Mouse (Mus musculus) erythroblast, adult 5-6 weeks (primary cell): ENCODE data around the gene Trnau1ap. TPM values are rescaled to one million over a fixed set of nuclear protein-coding genes. Genes with fewer than 3 reads are reported as not detected.

ENCODE experiments used
- ATAC-seq: replicated peaks from 2 replicates; pipeline ENCODE4 v1.8.0; 2016; ENCODE audit warnings: moderate number of reproducible peaks, mild to moderate bottlenecking, moderate TSS enrichment, inconsistent platforms; ENCODE audit not compliant: poor library complexity, low FRiP score, severe bottlenecking
- total RNA-seq, 2 experiments: library from RNA; stranded (forward) in 1 of 2; stranded (reverse) in 1 of 2; fragments of 150-400 nt in 1 of 2; fragments of 200-764, 138-1000 nt in 1 of 2; gene quantifications; 2 replicates each; pipeline versions ENCODE4 v1.2.3 to v1.2.4; 2015 to 2017; ENCODE audit warnings: low replicate concordance in 2 of 2

Trnau1ap gene
- total RNA-seq, 2 experiments from 2014 or later: 12.4 to 12.5 TPM

- ATAC-seq: 0 out of 2 replicates have a peak, but pooled peaks have one; percentile 22
Measured at GRCm38 (mm10) chr4:132262358-132262616, 67.1 kb downstream of the Trnau1ap start.

Other genes starting within 250 kb of the Trnau1ap start
- not detected in 2 replicates for gene Oprd1, start 185.1 kb downstream of the Trnau1ap start, total RNA-seq (2015; ENCODE audit: low replicate concordance)
- 0.09 and 0.14 TPM in 2 replicates for gene Oprd1, start 185.1 kb downstream of the Trnau1ap start, total RNA-seq (2017; ENCODE audit: low replicate concordance)
- gene Ythdf2, start 117.2 kb downstream of the Trnau1ap start, total RNA-seq (2015; ENCODE audit: low replicate concordance): 14.0 and 16.1 TPM in 2 replicates
- gene Ythdf2, start 117.2 kb downstream of the Trnau1ap start, total RNA-seq (2017; ENCODE audit: low replicate concordance): 15.0 and 43.1 TPM in 2 replicates
- gene Gmeb1, start 67.9 kb downstream of the Trnau1ap start, total RNA-seq (2015; ENCODE audit: low replicate concordance): 7.5 and 12.5 TPM in 2 replicates
- gene Gmeb1, start 67.9 kb downstream of the Trnau1ap start, total RNA-seq (2017; ENCODE audit: low replicate concordance): 10.3 and 12.5 TPM in 2 replicates
- gene Taf12, start 55.2 kb downstream of the Trnau1ap start, total RNA-seq (2015; ENCODE audit: low replicate concordance): 10.2 and 13.0 TPM in 2 replicates
- gene Taf12, start 55.2 kb downstream of the Trnau1ap start, total RNA-seq (2017; ENCODE audit: low replicate concordance): 8.9 and 18.8 TPM in 2 replicates
- gene Rab42, start 26.2 kb downstream of the Trnau1ap start, total RNA-seq (2015; ENCODE audit: low replicate concordance): not detected in 2 replicates
- gene Rab42, start 26.2 kb downstream of the Trnau1ap start, total RNA-seq (2017; ENCODE audit: low replicate concordance): not detected in 2 replicates
- gene Rcc1, start 24.1 kb upstream of the Trnau1ap start, total RNA-seq (2015; ENCODE audit: low replicate concordance): 5.6 and 16.1 TPM in 2 replicates
- 12.4 and 17.8 TPM in 2 replicates for gene Rcc1, start 24.1 kb upstream of the Trnau1ap start, total RNA-seq (2017; ENCODE audit: low replicate concordance)
- gene Phactr4, start 93.0 kb upstream of the Trnau1ap start, total RNA-seq (2015; ENCODE audit: low replicate concordance): 8.8 and 16.9 TPM in 2 replicates
- 14.1 and 28.0 TPM in 2 replicates for gene Phactr4, start 93.0 kb upstream of the Trnau1ap start, total RNA-seq (2017; ENCODE audit: low replicate concordance)
- 2.5 and 5.6 TPM in 2 replicates for gene Med18, start 134.4 kb upstream of the Trnau1ap start, total RNA-seq (2015; ENCODE audit: low replicate concordance)
- gene Med18, start 134.4 kb upstream of the Trnau1ap start, total RNA-seq (2017; ENCODE audit: low replicate concordance): 2.8 and 4.0 TPM in 2 replicates
- gene Sesn2, start 181.0 kb upstream of the Trnau1ap start, total RNA-seq (2015; ENCODE audit: low replicate concordance): 3.7 and 4.6 TPM in 2 replicates
- 5.8 and 6.6 TPM in 2 replicates for gene Sesn2, start 181.0 kb upstream of the Trnau1ap start, total RNA-seq (2017; ENCODE audit: low replicate concordance)
- gene Atpif1, start 204.1 kb upstream of the Trnau1ap start, total RNA-seq (2015; ENCODE audit: low replicate concordance): 715 and 778 TPM in 2 replicates
- gene Atpif1, start 204.1 kb upstream of the Trnau1ap start, total RNA-seq (2017; ENCODE audit: low replicate concordance): 2,175 and 2,816 TPM in 2 replicates
- 75.0 and 117 TPM in 2 replicates for gene Dnajc8, start 206.0 kb upstream of the Trnau1ap start, total RNA-seq (2015; ENCODE audit: low replicate concordance)
- 262 and 314 TPM in 2 replicates for gene Dnajc8, start 206.0 kb upstream of the Trnau1ap start, total RNA-seq (2017; ENCODE audit: low replicate concordance)
- gene Ptafr, start 234.5 kb upstream of the Trnau1ap start, total RNA-seq (2015; ENCODE audit: low replicate concordance): 3.1 and 9.0 TPM in 2 replicates
- 6.6 and 7.7 TPM in 2 replicates for gene Ptafr, start 234.5 kb upstream of the Trnau1ap start, total RNA-seq (2017; ENCODE audit: low replicate concordance)